Mouse (Mus musculus): Measurements from ENCODE around the gene Gpr157. TPM values are rescaled to one million over a fixed set of nuclear protein-coding genes. Genes with fewer than 3 reads are reported as not detected.
A peak's percentile ranks its signal among the peaks of the same experiment; 100 is the strongest.

The Gpr157 gene
- polyA plus RNA-seq, 2 experiments from 2014 or later, result 0.15 to 0.30 TPM

DNA sequence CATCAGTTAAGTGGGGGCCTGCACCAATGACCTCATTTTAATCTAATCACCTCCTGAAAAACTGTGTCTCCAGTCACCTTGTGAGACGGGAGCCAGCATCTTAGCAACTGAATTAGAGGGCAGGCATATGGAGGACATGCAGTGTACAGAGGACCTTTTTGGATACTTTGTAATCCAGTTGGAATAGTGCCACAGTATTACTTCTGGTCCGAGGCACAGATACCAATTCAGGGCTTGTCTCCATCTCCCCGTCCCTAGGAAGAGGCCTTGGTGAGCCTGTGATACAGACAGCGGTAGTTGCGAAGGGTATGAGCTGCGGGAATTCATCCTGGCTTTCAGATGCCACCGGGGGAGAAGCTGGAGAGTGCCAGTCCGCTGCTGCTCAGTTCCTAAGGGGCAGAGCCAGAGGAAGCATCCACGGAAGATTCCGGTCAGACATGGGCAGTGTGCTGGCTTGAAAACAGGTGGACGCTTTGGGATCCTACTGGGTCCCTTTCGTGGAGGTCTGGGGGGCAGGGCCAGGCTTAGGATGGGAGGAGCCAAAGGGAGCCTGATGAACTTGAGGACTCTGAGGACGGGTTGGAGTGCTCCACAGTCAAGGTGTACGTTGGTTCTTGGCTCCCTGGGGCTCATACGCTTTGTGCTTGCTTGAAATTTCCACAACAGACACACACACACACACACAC, 14.6 kb upstream of the Gpr157 start:
- no peak for ATAC-seq

DNA sequence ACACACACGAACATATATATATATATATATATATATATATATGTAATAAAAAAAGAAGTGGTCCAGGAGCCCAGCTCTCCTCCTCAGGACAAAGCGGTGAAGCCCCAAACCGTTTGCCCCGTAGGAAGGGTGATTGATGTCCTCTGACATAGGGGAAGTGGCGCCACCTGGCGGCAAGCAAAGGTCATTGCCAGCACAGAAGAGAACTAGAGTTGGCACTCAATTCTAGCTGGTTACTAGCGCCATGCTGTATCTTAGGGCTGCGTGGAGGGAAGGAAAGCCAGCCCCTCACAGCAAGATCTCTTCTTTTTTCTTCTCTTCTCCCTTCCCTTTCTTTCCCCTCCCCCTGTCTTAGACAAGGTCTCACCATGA, 14.1 kb upstream of the Gpr157 start:
- no peak for ATAC-seq

DNA sequence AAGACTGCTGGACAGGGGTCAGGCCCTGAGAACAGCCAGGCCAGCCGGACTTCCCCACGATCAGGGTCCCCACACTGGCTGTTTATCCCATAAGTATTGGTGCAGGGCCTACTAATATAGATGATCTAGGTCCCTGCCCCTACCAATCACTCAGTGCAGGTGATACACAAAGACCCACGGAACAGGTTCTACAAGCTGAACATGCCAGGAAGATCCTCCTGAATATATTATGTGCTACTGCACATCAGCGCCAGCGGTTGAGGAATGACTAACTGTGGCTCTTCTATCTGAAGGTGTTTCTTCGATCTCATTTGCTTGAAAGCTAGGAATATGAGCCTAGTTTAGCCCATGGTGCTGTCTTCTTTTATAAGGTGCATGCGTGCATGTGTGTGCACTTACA, 11.8 kb upstream of the Gpr157 start:
- ATAC-seq, result no peak

DNA sequence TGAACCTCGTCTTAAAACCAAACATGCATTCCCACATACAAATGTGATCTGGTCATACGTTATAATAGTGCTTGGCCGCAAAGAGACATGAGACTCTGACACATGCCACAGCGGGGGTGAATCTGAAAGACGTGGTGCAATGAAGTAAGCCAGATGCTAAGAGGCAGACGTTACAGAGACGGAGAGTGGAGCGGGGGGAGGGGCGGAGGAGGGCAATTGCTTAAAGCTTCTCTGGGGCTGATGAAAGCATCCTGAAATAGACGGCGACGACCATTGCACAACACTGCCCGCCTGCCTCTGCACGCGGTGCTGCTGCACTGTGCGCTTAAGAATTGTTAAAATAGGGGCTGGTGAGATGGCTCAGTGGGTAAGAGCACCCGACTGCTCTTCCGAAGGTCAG, 11.0 kb upstream of the Gpr157 start:
- no peak for ATAC-seq

DNA sequence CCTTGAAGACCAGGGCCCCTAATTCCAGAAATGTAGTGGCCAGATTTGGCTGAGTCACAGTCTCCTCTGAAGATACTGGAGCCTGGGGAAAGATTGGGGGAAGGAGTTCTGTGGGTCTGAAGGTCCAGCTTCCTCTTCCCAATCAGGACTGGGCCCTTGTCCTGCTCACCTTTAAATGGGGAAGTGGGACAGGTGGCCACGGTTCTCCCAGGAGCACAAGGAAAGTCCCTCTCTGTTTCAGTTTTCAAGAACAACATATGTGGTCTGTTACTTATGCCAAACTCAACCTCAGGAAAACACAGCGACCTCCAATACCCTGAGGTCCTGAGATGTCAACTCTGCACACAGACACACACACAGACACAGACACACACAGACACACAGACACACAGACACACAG, 8.5 kb upstream of the Gpr157 start:
- ATAC-seq, result no peak

DNA sequence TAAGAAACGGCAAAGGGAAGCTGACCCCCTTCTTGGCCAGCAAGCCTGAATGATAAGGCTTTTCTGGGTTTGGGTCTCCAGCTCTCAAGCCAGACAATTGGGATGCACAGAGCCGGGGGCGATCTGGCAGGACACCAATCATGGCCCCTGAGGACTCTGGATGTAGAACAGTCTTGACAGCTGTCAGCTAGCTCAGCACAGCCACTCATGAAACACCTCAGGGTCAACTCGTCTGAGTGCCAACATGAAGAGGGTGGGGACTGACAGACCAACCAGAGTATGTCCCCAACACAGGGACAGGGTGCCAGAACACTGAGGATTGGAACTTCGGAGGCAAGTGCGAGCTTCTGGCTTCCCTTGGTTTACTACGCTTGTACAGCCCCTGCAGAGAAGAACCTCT, 7.9 kb upstream of the Gpr157 start:
- no peak for ATAC-seq

DNA sequence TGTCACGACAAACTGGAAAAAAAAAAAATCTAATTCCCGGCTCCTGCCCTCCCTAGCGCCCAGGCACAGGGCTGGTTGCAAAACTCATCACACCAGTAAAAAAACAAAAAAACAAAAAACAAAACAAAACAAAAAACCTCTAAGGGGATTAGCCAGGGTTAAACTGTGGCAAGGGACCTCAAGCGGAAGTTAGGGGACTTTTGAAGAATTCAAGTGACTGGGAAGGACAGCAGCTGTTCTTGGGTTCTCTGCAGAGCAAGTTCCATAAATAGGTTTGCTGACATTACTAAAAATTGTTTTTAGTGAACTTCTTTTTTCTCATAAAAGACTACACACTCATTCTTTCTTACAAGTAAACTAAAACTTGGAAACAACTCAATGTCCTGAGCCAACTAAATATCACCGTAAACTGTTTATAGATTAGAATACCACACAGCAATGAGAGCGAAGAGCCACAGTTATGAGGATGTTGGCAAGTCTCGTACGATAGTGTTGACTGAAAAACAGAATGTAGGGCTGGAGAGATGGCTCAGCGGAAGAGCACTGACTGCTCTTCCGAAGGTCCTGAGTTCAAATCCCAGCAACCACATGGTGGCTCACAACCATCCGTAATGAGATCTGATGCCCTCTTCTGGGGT, 6.7 kb upstream of the Gpr157 start:
- no peak for ATAC-seq

DNA sequence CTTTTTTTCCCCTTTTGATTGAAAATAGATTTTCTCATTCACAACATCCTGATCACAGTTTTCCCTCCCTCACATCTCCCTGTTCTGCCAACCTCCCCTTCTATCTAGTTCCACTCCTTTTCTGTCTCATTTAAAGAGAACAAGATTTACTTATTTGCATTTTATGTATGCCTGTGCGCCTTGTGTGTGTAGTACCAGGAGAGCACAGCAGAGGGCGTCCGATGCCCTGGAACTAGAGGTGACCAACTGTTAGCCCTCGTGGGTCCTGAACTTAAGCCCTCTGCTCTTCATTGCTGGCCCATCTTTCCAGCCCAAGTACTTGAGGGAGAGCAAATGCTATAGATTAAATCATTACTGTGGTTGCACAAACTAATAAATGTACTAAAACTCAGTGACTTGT, 1.8 kb upstream of the Gpr157 start:
- ATAC-seq, result no peak

DNA sequence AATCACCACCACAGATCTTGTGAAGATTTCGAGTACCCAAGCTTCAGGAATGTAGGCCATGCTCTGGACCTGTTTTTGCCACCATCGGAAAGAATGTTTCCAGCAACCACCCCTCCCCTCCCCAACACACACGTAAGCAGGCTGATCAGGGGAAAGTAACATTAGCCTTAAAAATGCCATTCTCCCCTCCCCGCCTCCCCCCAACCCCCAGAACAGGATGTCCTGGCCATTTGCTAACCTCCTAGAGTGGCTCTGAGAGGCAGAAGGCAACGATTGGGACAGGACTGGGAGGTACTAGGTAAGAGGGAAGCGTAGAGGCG, 364 bp upstream of the Gpr157 start:
- no peak for ATAC-seq

DNA sequence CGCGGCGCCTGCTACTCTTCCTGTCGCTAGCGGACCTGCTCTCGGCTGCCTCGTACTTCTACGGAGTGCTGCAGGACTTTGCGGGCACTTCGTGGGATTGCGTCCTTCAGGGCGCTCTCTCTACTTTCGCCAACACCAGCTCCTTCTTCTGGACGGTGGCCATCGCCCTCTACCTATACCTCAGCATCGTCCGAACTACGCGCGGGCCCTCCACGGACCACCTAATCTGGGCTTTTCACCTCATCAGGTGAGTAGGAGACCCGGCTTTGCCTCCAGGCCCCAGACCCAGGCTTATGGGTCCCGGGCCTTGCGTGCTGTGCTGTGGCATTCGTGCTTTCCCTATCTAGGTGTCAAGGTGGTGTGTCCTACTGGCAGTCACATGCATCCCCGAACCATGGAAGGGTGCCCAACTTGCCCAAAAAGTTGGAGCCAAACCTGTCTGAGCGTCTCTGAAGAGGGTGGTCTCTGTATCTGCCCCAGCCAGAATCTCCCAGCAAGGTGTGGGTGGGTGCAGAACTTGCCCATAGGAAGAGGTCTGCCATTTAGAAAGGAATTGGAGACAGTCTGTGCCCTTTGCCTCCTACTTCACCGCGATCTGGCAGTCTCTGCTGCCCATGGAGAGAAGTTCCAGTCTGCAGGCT, 845 bp downstream of the Gpr157 start:
- ATAC-seq, result no peak

DNA sequence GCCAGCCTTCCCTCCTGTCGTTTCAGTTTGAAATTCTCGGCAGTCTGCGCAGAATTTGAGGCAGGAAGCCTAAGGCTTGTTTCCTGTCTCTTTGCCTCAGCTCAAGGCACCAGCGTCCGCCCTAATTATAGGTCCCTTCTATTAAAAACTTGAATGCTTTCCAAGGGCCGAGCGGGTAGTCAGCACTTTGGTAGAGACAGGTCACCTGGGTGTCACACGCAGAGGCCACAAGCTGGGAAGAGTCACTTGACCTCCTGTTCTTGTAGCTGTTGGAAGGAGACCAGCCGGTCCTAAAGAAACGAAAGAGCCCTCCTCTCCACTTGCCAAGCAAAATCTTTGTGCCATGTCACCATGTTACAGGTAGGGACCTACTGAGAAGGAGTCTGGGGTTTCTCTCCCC, 2.0 kb downstream of the Gpr157 start:
- no peak for ATAC-seq

DNA sequence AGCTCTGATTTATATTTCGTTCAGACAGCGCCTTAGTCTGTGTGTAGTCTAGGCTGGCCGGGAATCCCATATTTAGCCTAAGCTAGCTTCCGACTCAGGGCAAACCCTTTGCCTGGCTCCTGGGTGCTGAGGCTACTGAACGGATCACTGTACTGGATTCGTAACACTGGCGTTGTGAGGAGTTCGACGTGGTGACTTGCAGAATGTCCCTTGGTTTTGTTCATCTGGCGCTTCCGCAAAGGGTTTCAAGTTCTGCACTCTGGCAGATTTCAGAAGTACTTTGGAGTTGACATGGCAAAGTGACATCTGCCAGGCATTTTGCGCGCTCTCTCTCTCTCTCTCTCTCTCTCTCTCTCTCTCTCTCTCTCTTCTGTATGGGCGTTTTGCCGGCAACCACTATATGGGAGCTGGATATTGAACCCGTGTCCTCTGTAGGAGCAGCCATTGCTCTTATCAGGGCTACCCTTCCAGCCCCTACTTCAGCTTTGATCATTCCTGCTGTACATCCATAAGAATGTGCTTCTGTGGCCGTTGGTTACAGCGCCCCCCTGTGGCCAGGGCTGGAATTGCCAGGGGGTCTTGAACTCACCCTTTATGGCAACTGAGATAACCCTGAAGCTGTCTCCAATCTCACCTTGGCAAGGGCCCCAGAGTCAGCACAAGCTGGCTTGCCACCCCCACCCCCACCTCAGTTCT, 4.9 kb downstream of the Gpr157 start:
- no peak for ATAC-seq

DNA sequence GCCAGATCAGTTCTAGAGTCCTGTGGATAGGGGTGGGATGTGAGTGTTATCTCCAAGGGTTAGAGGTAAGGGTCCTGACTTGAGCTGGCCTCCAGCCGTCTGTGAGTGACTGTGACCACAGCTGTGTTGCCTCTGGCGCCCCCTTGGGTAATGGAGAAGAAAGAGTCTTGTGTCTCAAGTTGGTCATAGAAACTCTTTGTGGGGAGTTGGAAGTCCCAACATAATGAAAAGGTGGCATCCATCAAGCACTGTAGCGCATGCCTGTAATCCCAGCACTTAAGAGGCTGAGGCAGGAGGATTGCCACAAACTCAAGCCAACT, 5.4 kb downstream of the Gpr157 start:
- ATAC-seq, result no peak

DNA sequence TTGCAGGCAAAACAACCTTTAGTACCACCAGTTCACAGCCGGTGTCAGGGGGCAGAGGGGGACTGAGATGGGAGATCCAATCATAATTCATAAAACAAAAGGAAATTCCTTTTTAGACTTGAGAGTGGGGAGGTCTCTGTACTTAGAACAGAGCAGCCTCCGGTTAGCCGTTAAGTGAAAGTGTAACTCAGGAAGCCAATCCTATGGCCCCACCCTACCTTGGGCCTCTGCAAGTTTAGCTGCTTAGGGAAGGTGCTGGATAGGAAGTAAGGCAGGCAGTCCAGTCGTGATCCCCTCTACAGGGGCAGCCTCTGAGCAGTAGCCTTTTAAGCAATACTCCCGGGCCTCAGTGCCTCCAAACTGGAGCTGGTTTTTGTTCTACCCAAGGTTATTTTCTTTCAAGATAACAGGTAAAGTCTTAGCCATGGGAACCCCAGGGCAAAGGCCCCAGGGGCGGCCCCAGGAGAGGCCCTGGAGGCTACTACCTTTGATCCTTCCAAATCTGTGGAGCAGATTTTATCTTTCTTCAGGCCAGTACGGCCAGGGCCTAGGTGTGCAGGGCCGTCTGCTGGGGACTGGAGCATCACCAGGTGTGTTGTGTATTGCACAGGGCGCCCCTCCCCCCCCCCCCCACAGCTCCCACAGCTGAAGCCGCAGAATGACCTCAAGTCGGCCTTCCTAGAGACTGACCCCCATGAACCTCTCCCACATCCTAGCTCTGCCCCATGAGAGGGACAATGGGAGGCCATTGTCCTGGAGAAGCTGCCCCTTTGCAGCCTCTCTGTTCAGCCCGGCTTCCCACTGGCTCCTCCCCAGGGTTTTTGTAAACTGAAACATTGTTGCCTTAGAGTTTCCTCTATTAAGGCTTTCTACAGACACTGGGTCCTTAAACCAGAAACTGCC, 6.6 kb downstream of the Gpr157 start:
- no peak for ATAC-seq

DNA sequence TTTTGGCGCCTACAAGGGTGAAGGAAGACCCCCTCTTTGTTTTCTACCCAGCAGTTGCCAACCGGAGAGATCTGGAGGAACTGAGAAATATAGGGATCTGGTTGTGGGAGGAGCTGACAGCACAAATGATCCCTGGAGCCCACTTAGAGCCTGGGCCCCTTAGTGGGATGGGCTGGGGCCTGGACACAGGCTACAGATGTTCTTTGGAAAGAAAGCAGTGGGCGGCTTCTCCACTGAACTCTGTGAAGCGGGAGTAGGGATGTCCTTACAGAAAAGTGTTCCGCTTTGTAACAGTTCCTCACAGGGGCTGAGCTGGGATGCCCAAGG, 7.3 kb downstream of the Gpr157 start:
- ATAC-seq, result no peak

DNA sequence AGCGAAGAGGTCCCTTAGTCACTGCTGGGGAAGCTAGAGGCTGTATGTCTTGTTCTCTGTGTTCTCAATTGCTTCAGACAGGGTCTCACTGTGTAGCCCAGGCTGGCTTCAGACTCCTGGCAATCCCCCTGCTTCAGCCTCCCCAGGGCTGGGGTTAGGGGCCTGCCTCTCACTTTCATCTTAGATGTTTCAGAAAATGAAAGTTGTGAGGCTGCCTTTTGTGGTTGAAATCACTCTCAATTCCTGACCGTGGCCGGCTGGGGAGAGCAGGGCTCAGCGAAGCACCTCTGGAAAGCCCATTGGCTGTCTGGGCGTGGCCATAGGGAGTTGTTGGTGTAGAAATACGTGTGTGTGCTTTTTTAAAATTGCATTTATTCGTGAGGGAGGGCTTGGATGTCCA, 9.1 kb downstream of the Gpr157 start:
- ATAC-seq, result no peak

DNA sequence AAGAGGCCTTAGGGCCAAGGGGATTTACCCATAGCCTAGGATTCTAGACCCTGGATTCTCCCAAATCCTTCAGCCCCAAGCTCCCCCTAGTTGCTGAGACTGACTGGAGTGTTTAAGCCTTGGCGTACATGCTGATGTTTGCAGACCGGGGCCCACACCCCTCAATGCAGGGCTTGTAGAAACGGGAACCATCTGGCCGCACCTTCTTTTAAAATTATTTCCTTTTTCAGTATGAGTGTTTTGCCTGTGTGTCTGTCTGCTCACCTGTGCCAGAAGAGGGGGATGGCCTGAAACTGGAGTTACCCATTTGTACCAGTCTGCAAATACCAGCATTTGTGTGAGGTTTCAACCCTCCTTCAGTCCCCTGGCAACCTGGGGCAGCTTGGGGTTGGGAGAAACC, 10.7 kb downstream of the Gpr157 start:
- ATAC-seq, result no peak

DNA sequence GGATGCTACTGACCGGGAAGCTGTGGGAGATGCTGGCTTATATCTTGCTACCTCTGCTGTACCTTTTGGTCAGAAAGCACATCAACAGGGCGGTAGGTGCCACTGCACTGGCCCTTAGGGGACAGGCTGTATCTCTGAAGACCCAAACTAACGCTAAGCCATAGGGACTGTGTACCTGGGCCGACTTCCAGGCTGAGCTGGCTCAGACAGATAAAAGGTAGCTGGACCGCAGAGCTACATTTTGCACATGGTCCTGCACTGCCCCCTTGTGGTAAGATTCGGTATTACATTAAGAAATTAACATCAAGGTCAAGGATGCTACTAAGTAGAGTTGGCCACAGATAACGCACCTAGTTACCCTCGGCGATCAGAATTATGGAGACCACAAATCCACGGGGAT, 11.7 kb downstream of the Gpr157 start:
- peak; percentile 65 for ATAC-seq

DNA sequence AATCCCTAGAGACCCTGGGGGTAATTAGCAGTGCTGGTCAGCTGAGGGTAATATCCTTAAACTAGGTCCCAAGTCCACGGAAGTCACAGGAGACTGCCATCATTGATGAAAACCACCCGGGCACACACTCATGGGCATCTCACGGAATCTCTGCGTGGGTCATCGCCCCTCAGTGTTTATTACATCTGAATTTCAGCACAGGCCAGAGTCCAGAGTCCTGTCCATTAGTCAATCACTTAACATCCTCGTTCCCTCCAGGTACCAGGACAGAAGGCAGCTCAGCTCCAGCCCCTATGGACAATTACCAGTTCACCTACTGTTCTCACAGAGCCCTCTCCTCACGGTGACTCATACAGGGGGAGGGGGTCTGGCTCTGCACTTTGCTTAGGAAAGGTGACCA, 15.7 kb downstream of the Gpr157 start:
- no peak for ATAC-seq

DNA sequence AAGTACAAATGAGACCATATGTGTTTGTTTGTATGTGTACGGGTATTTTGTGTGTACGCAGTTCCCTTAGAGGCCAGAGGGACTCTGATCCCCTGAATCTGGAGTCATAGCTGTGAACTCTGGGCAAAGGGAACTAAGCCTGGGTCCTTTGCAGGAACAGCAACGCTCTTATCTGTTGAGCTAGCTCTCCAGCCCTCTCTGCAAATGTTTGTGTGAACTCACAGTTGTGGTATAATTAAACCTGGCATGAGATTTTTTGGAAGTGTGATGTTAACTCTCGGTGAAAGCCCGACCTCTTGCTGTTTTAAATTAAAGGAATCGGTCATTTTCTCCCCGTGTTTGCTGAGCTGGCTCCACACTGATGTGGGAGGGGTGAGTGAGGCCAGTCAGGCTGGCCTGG, 18.5 kb downstream of the Gpr157 start:
- no peak for ATAC-seq

DNA sequence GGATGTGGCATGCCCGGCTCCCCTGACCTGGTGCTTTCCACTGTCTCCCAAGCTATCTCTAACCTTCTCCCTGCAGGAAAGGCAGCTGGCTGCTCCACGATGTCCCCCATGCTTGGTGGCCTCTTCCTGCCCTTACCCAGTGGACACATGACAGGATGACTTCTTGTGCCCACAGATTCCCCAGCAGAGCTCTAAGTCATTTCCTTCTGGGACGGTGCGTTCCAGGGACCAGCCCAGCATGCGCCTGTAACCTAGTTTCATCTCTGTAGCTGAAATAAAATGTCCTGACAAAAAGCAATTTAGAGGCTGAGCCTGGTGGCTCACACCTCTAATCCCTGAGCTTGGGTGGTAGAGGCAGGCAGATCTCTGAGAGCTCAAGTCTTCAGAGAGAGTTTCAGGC, 19.5 kb downstream of the Gpr157 start:
- ATAC-seq, result no peak

DNA sequence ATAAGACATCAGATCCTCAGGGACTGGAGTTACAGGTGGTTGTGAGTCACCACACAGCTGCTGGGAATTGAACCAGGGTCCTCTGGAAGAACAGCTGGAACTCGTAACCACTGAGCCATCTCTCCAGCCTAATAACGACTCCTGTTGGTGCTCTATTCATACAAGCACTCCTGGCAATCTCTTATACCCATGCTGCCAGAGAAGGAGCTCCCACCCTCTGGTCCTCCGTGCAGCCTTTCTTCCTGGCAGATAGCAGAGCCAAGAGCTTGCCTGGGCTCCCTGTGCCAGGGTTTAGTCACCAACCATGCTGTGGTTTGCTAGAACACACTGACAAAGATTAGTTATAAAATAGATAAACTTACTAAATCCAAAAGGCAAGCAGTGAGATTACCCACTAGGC, 22.5 kb downstream of the Gpr157 start:
- ATAC-seq, result no peak

DNA sequence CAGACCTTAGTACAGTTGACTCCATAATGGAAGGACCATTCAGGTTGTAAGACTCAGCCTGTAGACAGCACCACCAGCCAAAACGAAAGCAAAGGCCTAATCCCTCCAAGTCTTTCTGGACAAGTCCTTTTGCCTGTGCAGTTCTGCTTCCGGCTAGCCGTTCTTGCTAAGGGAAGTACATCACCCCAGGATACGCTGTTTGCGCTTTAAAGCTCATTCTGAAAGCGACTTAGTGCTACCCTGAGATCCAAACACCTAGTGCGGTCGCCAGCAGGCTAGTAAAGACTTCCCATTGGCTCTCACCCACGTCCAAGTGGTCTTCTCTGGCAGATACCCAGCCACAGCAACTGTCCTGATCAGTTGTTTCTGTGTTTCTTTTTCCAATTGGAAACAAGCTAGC, 23.2 kb downstream of the Gpr157 start:
- no peak for ATAC-seq
